Mouse (Mus musculus) neural tube, embryonic 15.5 days (tissue): Measurements from ENCODE around the gene Gsto2. TPM values are rescaled to one million over a fixed set of nuclear protein-coding genes. Genes with fewer than 3 reads are reported as not detected.
A peak's percentile ranks its signal among the peaks of the same experiment; 100 is the strongest.

Experiments
- ATAC-seq: fragments of 200-750 bp; cut with Nextera tagmentation; 2 replicates; pipeline ENCODE4 v1.8.0; 2017; ENCODE audit warnings: mild to moderate bottlenecking, moderate TSS enrichment, moderate library complexity; ENCODE audit not compliant: low FRiP score
- H3K27ac ChIP-seq: fragments of 300-500 bp; sonication (generic); replicated peaks from 2 replicates; pipeline ENCODE4 v1.5.1; 2015; ENCODE audit warnings: mild to moderate bottlenecking, inconsistent platforms
- H3K27me3 ChIP-seq: fragments of 300-500 bp; sonication (generic); replicated peaks from 2 replicates; pipeline ENCODE4 v1.6.1; 2015; ENCODE audit warnings: inconsistent platforms
- H3K36me3 ChIP-seq: fragments of 300-500 bp; sonication (generic); 2 replicates; pipeline ENCODE4 v1.6.1; 2015; ENCODE audit warnings: inconsistent platforms
- H3K4me1 ChIP-seq: fragments of 300-500 bp; sonication (generic); 2 replicates; pipeline ENCODE4 v1.6.1; 2015; ENCODE audit warnings: inconsistent platforms
- H3K4me2 ChIP-seq: fragments of 300-500 bp; sonication (generic); 2 replicates; pipeline ENCODE4 v1.6.1; 2015; ENCODE audit warnings: inconsistent platforms, mild to moderate bottlenecking, moderate library complexity
- H3K4me3 ChIP-seq: fragments of 300-500 bp; sonication (generic); replicated peaks from 2 replicates; pipeline ENCODE4 v1.5.1; 2015; ENCODE audit warnings: mild to moderate bottlenecking, inconsistent platforms
- H3K9ac ChIP-seq: fragments of 300-500 bp; sonication (generic); replicated peaks from 2 replicates; pipeline ENCODE4 v1.6.1; 2015; ENCODE audit warnings: mild to moderate bottlenecking, inconsistent platforms
- H3K9me3 ChIP-seq: fragments of 300-500 bp; sonication (generic); replicated peaks from 2 replicates; pipeline ENCODE4 v1.6.1; 2016; ENCODE audit warnings: inconsistent platforms
- WGBS: fragments of 180-500 bp; shearing (Covaris S2); methylation state at CpG from one replicate; pipeline ENCODE4 v1.1.7; 2015; ENCODE audit warnings: mixed read lengths; 5-methylcytosine and 5-hydroxymethylcytosine counted together
- polyA plus RNA-seq: library from polyadenylated mRNA; unstranded; fragments of >200 nt; fragmentation: Nextera tagmentation; extraction: Ambion mirVana; gene quantifications from 2 replicates; pipeline ENCODE4 v1.2.1, GENCODE M21; 2015

The Gsto2 gene
- polyA plus RNA-seq: 1.4 and 1.8 TPM in 2 replicates

DNA sequence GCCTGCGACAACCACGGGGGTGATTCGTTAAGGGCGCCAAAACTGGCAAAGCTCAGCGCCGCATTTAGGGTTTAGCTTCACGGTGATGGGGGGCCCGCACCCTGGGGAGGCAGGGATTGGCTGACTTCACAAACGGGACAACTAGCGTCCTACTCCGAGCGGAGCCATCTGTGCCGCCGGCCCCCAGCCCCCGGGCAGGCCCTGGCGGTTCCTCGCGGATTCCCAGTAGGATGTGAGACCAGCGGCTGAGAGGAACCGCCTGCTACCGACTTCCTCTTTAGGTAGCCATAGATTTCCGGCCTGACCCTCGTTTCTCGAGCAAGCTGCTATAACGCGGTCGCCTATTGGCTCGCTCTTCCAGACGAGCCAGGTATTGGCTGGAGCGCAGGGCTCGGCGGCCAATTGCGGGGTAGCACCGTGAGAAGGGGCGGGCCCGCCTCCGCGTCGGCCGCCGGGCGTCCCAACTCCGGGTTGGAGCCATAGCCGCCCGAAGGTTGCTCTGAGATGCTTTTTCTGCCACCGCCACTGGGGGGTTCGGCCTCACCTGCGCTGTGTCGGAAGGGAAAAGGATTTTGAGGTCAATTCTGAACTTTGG, at the start of gene Gsto2:
Gene Gsto2, plus strand, starts transcription at position 182 of the 595 bp plus-strand sequence.
- Histone ChIP-seq H3K9me3 (no peaks in the 10 kb centered on the region), H3K9ac (peak within 1 kb of the TSS; percentile 93), H3K4me2 (peak within 1 kb of the TSS; percentile 85), H3K36me3 (peaks cover 17% of the 10 kb centered on the region; the same call in 1 of the 2 replicates), H3K4me3 (peak within 1 kb of the TSS; percentile 74), H3K27ac (peak within 1 kb of the TSS; percentile 94), H3K27me3 (no peaks in the 10 kb centered on the region), H3K4me1 (peaks cover 8% of the 10 kb centered on the region)
- WGBS: under 1% methylated on average over 49 of the region's 49 CpGs
- ATAC-seq: peak; percentile 100

DNA sequence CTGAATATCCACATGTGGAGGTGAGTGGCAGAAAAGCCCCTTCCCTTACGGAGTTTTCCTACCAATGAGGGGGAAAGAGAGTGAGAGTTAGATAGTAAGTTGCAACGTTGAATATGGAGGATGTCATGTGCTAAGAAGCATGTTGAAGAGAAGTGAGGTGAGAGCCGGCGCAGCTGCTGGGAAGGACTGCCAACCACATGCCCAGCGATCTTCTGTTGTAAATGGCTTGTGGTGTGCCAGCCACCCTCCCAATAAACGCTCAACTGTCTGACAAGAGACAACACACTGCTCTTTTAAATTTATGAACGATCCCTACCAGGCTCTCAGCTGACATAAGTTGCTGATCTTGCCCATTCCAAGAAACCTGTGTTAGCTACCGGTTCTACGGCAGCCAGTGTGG, 47.6 kb upstream of the Gsto2 start:
- Histone ChIP-seq H3K4me3 (no peak overlapping the region), H3K36me3 (no peaks in the 10 kb centered on the region), H3K4me2 (no peak overlapping the region), H3K9me3 (no peaks in the 10 kb centered on the region), H3K27ac (no peak overlapping the region), H3K27me3 (0 out of 2 replicates have a peak, but pooled peaks cover 3% of the 10 kb centered on the region), H3K4me1 (peaks cover 11% of the 10 kb centered on the region; the same call in 1 of the 2 replicates), H3K9ac (no peak overlapping the region)
- WGBS: 87% methylated on average over 9 of the region's 9 CpGs
- ATAC-seq: no peak

DNA sequence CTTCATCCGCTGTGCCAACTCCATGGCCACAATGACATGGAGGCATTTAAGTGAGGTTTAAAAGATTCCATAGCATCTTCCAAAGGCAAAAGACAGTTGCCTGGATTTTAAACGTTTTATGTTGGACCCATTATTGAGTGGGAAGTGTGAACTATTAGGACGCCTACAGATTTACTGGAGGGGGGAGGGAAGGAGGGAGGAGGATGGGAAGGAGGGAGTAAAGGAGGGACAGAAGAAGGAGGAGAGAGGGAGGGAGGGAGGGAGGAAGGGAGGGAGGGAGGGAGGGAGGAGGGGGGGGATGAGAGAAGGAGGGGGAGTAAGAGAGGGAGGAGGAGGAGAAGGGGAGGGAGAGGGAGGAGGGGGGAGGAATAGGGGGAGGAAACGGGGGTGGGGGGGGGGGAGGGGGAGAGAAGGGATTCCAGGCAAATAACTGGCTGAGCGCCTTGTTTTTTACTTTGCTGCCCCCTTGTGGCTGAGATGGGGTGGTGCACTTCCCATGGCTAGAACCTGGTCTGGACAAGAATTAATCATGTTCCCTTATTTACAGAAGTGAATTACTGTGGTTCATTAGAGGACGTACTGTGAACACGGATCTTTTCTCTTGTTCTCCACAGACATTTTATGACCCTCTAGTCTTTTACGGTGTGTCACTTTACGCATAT, 44.4 kb upstream of the Gsto2 start:
- H3K4me1 ChIP-seq: peaks cover 11% of the 10 kb centered on the region; the same call in 1 of the 2 replicates
- no peak for ATAC-seq
- H3K9ac ChIP-seq: no peak overlapping the region
- H3K27me3 ChIP-seq: 0 out of 2 replicates have a peak, but pooled peaks cover 6% of the 10 kb centered on the region
- peak overlapping the region; percentile 15; the same call in 1 of the 2 replicates for H3K4me2 ChIP-seq
- no peak overlapping the region for H3K4me3 ChIP-seq
- WGBS: 17% methylated on average over 8 of the region's 9 CpGs
- H3K36me3 ChIP-seq: no peaks in the 10 kb centered on the region
- H3K9me3 ChIP-seq: no peaks in the 10 kb centered on the region
- H3K27ac ChIP-seq: no peak overlapping the region

DNA sequence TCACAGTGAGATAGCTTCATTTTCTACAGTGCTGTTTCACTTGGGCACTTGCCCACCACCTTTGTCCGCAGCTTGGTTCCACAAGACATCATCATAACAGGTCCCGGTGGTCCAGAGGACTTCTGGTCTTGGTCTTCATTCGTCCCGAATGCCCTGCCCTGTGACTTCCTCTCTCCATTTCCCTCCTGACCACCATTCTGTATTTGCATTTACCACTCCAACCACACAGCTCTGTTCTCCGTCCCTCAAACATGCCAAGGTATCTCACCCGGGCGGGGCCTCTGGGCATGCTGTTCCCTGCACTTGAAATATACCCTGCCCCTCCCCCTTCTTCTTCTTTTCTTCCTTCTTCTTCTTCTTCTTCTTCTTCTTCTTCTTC, 43.9 kb upstream of the Gsto2 start:
- 0 out of 2 replicates have a peak, but pooled peaks cover 6% of the 10 kb centered on the region for H3K27me3 ChIP-seq
- H3K9ac ChIP-seq: no peak overlapping the region
- no peak overlapping the region for H3K27ac ChIP-seq
- H3K4me3 ChIP-seq: no peak overlapping the region
- 56% methylated on average over 7 of the region's 7 CpGs for WGBS
- peak overlapping the region; percentile 15; the same call in 1 of the 2 replicates for H3K4me2 ChIP-seq
- no peaks in the 10 kb centered on the region for H3K36me3 ChIP-seq
- no peak for ATAC-seq
- no peaks in the 10 kb centered on the region for H3K9me3 ChIP-seq
- H3K4me1 ChIP-seq: peaks cover 11% of the 10 kb centered on the region; the same call in 1 of the 2 replicates

DNA sequence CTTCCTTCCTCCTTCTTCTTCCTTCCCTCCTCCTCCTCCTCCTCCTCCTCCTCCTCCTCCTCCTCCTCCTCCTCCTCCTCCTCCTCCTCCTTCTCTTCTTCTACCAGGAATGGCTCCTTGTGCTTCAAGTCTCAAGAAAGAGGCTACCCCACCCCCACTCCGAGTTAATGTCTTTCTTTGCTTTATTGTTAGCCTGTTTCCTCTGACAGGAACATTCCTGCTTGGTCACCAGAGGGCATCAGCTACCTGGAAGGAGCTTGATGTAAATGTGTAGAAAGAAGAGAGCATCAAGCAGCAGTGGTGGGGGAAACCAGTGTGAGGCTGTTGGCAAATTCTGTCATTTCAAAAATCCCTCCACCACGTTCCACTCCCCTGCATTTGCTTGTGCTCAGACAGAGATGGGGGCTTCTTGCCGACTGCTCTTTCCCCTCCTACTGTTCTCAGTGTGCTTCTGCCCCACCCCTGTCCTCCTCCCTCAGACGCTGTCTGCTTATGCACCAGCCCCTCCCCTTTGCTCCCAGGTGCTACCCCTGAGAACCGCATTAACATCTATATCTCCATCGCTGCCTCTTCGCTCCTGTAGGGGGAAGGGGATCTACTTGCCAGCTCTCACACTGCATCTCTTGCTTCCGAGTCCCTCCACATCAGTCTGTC, 43.1 kb upstream of the Gsto2 start:
- peaks cover 11% of the 10 kb centered on the region; the same call in 1 of the 2 replicates for H3K4me1 ChIP-seq
- H3K36me3 ChIP-seq: no peaks in the 10 kb centered on the region
- H3K9me3 ChIP-seq: no peaks in the 10 kb centered on the region
- H3K27me3 ChIP-seq: 0 out of 2 replicates have a peak, but pooled peaks cover 6% of the 10 kb centered on the region
- H3K9ac ChIP-seq: no peak overlapping the region
- ATAC-seq: no peak
- H3K27ac ChIP-seq: no peak overlapping the region
- H3K4me3 ChIP-seq: no peak overlapping the region
- WGBS: 18% methylated on average over 8 of the region's 8 CpGs
- H3K4me2 ChIP-seq: peak overlapping the region; percentile 41

DNA sequence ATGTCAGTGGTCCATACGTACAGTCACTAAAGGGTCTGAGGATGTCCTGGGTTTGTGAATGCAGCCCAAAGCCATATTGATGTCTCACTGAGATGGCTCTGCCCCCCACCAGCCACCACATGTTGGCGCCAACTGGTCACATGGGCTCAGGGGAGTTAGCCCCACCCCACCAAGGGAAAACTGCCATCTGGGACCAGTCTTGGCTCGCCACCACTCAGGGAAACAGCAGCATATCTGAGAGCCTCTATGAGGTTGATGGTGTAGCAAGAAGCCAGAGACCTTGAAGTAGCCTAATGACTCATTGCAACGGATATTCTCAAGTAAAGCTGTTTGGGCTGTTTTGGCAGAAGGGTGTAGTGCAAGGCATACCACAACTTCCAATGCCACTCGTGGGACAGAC, 41.3 kb upstream of the Gsto2 start:
- no peak overlapping the region for H3K4me2 ChIP-seq
- whole genome bisulfite sequencing: 89% methylated on average over 5 of the region's 5 CpGs
- no peak overlapping the region for H3K4me3 ChIP-seq
- ATAC-seq: no peak
- H3K27ac ChIP-seq: no peak overlapping the region
- no peaks in the 10 kb centered on the region for H3K36me3 ChIP-seq
- H3K27me3 ChIP-seq: 0 out of 2 replicates have a peak, but pooled peaks cover 6% of the 10 kb centered on the region
- H3K4me1 ChIP-seq: peaks cover 11% of the 10 kb centered on the region; the same call in 1 of the 2 replicates
- no peak overlapping the region for H3K9ac ChIP-seq
- H3K9me3 ChIP-seq: no peaks in the 10 kb centered on the region

DNA sequence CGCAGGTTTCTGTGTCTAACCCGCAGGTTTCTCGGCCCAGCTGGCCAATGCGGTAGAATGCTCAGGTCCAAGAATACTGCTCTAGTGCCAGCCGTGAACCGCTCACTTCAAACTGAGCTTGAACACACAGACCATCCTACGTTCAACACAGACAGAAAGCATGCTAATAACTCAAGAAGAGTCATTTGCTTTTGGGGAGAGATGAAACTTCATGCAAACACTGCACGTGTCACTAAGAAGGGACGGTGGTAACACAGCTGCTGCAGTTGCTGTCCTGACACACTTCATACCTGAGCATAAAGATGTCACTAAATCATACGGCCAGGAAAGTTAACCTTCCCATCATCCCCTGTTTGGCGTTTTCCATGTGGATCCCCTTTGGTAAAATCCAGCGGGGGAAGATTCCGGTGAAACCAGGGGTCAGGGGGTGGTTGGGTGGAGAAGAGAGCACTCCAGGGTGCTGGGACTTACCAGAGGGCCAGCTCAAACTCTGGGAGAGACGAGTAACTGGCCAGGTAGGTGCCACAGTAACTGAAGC, 35.4 kb upstream of the Gsto2 start:
- 88% methylated on average over 14 of the region's 14 CpGs for WGBS
- no peak for ATAC-seq
- Histone ChIP-seq H3K4me3 (no peak overlapping the region), H3K27ac (no peak overlapping the region), H3K9me3 (no peaks in the 10 kb centered on the region), H3K9ac (no peak overlapping the region), H3K36me3 (no peaks in the 10 kb centered on the region), H3K4me1 (no peaks in the 10 kb centered on the region), H3K4me2 (no peak overlapping the region), H3K27me3 (no peaks in the 10 kb centered on the region)

DNA sequence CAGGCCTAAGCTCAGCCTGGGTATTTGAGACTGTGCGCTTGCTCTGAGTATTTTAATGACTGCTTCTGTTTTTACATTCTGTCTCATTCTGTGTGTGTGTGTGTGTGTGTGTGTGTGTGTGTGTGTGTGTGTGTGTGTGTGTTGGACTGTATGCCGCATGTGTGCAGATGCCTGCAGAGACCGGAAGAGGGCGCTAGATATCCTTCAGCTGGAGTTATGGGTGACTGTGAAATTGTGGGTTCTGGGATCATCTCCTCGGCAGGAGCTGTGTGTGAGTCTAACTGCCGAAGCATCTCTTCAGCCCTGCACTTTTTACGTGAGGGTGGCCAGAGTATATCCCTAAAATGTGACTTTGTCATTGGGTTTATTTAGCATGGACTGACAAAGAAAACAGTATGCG, 34.2 kb upstream of the Gsto2 start:
- no peaks in the 10 kb centered on the region for H3K4me1 ChIP-seq
- no peaks in the 10 kb centered on the region for H3K36me3 ChIP-seq
- no peak overlapping the region for H3K4me3 ChIP-seq
- H3K27me3 ChIP-seq: no peaks in the 10 kb centered on the region
- H3K9me3 ChIP-seq: no peaks in the 10 kb centered on the region
- no peak overlapping the region for H3K27ac ChIP-seq
- H3K9ac ChIP-seq: no peak overlapping the region
- no peak for ATAC-seq
- WGBS: 93% methylated on average over 8 of the region's 8 CpGs
- no peak overlapping the region for H3K4me2 ChIP-seq

DNA sequence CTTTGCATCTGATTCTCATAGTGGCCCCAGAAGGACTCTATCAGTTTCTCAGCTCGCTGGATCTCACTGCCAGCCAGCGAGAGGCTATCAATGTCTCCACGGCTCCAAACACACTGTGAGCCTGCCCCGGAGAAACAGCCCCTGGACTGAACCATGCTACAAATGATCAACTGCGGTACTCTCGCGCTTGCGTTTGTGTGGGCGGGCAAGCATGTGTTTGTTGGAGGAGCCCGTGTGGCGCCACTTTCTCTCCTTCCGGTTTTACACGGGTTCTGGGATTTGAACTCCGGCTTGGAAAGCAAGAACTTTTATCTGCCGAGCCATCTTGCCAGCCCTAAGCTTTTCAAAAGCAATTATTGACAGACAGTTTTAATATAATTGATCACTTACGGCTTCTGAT, 33.0 kb upstream of the Gsto2 start:
- H3K9ac ChIP-seq: no peak overlapping the region
- no peak overlapping the region for H3K27ac ChIP-seq
- peaks cover 5% of the 10 kb centered on the region for H3K4me1 ChIP-seq
- WGBS: 90% methylated on average over 16 of the region's 16 CpGs
- H3K27me3 ChIP-seq: no peaks in the 10 kb centered on the region
- H3K36me3 ChIP-seq: no peaks in the 10 kb centered on the region
- no peak for ATAC-seq
- no peak overlapping the region for H3K4me2 ChIP-seq
- H3K4me3 ChIP-seq: no peak overlapping the region
- no peaks in the 10 kb centered on the region for H3K9me3 ChIP-seq

DNA sequence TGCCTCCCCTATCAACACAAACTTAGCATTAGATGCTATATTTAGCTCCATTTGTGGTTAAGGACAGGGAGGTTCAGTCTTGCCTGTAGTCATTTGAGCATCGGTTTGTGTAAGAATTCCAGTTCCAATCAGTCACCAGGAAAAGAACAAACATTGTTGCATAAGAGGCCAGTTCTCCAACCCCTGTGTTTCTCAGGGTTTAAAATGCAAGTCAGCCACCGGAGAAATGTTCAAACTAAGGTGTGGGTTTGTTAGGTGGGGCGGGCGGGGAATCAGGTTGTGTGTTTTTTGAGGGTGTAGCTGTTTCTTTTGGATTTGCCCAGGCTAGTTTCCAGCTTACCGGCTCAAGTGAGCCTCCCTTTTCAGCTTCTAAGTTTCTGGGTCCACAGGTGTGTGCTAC, 30.7 kb upstream of the Gsto2 start:
- H3K9me3 ChIP-seq: no peaks in the 10 kb centered on the region
- peaks cover 9% of the 10 kb centered on the region for H3K4me1 ChIP-seq
- no peak overlapping the region for H3K4me2 ChIP-seq
- no peak overlapping the region for H3K27ac ChIP-seq
- H3K4me3 ChIP-seq: no peak overlapping the region
- no peak overlapping the region for H3K9ac ChIP-seq
- WGBS: 84% methylated on average over 5 of the region's 5 CpGs
- H3K36me3 ChIP-seq: no peaks in the 10 kb centered on the region
- no peaks in the 10 kb centered on the region for H3K27me3 ChIP-seq
- ATAC-seq: no peak

DNA sequence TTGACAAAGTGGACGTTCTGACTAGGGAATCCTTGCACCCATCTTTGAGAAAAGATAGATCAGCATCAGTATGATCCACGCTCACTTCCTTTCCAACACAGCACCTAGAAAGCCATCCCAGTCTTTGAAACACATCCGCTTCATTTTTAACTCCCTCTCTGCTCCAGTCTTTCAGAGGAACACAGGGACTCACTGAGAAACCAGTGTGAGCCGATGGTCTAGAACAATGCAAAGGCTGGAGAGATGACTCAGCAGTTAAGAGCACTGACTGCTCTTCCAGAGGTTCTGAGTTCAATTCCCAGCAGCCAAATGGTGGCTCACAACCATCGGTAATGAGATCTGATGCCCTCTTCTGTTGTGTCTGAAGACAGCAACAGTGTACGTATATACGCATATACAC, 29.6 kb upstream of the Gsto2 start:
- no peaks in the 10 kb centered on the region for H3K36me3 ChIP-seq
- no peaks in the 10 kb centered on the region for H3K27me3 ChIP-seq
- no peak overlapping the region for H3K9ac ChIP-seq
- no peaks in the 10 kb centered on the region for H3K9me3 ChIP-seq
- ATAC-seq: no peak
- H3K27ac ChIP-seq: no peak overlapping the region
- no peak overlapping the region for H3K4me3 ChIP-seq
- no peak overlapping the region for H3K4me2 ChIP-seq
- WGBS: 78% methylated on average over 7 of the region's 7 CpGs
- peaks cover 9% of the 10 kb centered on the region for H3K4me1 ChIP-seq
